Mouse (Mus musculus): ENCODE results near the gene Ppp6r3. TPM values are rescaled to one million over a fixed set of nuclear protein-coding genes. Genes with fewer than 3 reads are reported as not detected.

Ppp6r3 gene
- total and polyA plus RNA-seq, 2 experiments from 2014 or later, result 28.6 to 110 TPM

GRCm38 (mm10) chr19:3576451-3577264 is 1.1 kb upstream of the Ppp6r3 start:
- peaks cover 18% of the 10 kb centered on the region for H3K4me1 ChIP-seq (ENCODE audit: insufficient read depth)
- ATAC-seq (no peak), DNase-seq (no peak)
- peak overlapping the region; percentile 96 for H3K4me3 ChIP-seq (ENCODE audit: low read depth, low read length)
- no peaks in the 10 kb centered on the region for H3K27me3 ChIP-seq (ENCODE audit: insufficient read depth, low read length)
- peak overlapping the region; percentile 36 for H3K27ac ChIP-seq (ENCODE audit: low read depth, low read length)
- no peaks in the 10 kb centered on the region for H3K9me3 ChIP-seq (ENCODE audit: low read length)
- no peak for TF ChIP-seq CTCF (IDR thresholded peaks at IDR 0.05; ENCODE audit: low read depth)
- H3K36me3 ChIP-seq (ENCODE audit: insufficient read depth), result no peaks in the 10 kb centered on the region
- peak overlapping the region; percentile 18; the same call in 1 of the 2 replicates for H3K9ac ChIP-seq
- WGBS, result 70% methylated on average over 5 of the region's 5 CpGs
- H3K4me2 ChIP-seq (ENCODE audit: low read depth), result peak overlapping the region; percentile 38

GRCm38 (mm10) chr19:3575276-3575631 is 295 bp downstream of the Ppp6r3 start:
- Histone ChIP-seq H3K4me3 (ENCODE audit: low read depth, low read length) (peak overlapping the region; percentile 96), H3K4me2 (ENCODE audit: low read depth) (peak overlapping the region; percentile 80), H3K36me3 (ENCODE audit: insufficient read depth) (no peaks in the 10 kb centered on the region), H3K9ac (peak overlapping the region; percentile 80), H3K4me1 (ENCODE audit: insufficient read depth) (peaks cover 18% of the 10 kb centered on the region), H3K27ac (ENCODE audit: low read depth, low read length) (peak overlapping the region; percentile 96), H3K27me3 (ENCODE audit: insufficient read depth, low read length) (no peaks in the 10 kb centered on the region), H3K9me3 (ENCODE audit: low read length) (no peaks in the 10 kb centered on the region)
- under 1% methylated on average over 46 of the region's 50 CpGs for WGBS
- ATAC-seq (peak; percentile 5; the same call in 1 of the 2 replicates), DNase-seq (no peak)
- no peak for TF ChIP-seq CTCF (IDR thresholded peaks at IDR 0.05; ENCODE audit: low read depth)

DNA sequence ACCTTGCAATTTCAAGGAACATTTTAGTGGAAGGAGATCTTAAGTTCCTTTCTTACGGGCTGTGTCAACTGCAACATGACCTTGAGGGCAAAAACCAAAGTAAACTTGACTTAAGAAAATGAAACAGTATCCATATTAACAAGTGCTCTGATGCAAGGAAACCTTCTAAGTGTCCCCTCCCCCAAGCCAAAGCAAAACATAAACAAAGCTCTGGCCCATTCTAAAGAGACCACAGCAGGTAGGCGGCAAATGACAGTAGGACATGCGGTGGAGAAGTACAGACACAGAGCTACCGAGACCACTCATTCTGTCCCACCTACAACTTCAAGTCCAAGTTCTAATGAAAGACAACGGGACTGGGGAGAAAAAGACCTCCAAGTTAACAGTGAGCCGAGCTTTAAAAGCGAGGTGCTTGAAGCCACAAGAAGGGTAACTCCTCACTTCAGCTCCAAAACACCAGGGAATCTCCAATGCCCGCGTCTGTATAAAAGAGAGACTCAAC is 905 bp downstream of the Ppp6r3 start:
- DNase-seq (no peak), ATAC-seq (no peak)
- Histone ChIP-seq H3K4me1 (ENCODE audit: insufficient read depth) (peaks cover 18% of the 10 kb centered on the region), H3K27ac (ENCODE audit: low read depth, low read length) (peak overlapping the region; percentile 96; the same call in 1 of the 2 replicates), H3K36me3 (ENCODE audit: insufficient read depth) (no peaks in the 10 kb centered on the region), H3K27me3 (ENCODE audit: insufficient read depth, low read length) (no peaks in the 10 kb centered on the region), H3K4me3 (ENCODE audit: low read depth, low read length) (peak overlapping the region; percentile 96), H3K9me3 (ENCODE audit: low read length) (no peaks in the 10 kb centered on the region), H3K9ac (peak overlapping the region; percentile 80), H3K4me2 (ENCODE audit: low read depth) (peak overlapping the region; percentile 80)
- no peak for TF ChIP-seq CTCF (IDR thresholded peaks at IDR 0.05; ENCODE audit: low read depth)
- 4% methylated on average over 9 of the region's 9 CpGs for WGBS

- WGBS, result 74% methylated on average over 3 of the region's 3 CpGs
- Histone ChIP-seq H3K36me3 (ENCODE audit: insufficient read depth) (no peaks in the 10 kb centered on the region), H3K27me3 (ENCODE audit: insufficient read depth, low read length) (no peaks in the 10 kb centered on the region), H3K4me2 (ENCODE audit: low read depth) (no peak overlapping the region), H3K9ac (no peak overlapping the region), H3K4me3 (ENCODE audit: low read depth, low read length) (no peak overlapping the region), H3K4me1 (ENCODE audit: insufficient read depth) (peaks cover 4% of the 10 kb centered on the region; the same call in 1 of the 2 replicates), H3K27ac (ENCODE audit: low read depth, low read length) (no peak overlapping the region), H3K9me3 (ENCODE audit: low read length) (no peaks in the 10 kb centered on the region)
- no peak for ATAC-seq
- no peak for TF ChIP-seq CTCF (IDR thresholded peaks at IDR 0.05; ENCODE audit: low read depth)
- no peak for DNase-seq
Observed at GRCm38 (mm10) chr19:3564309-3564708, 11.2 kb downstream of the Ppp6r3 start.

DNA sequence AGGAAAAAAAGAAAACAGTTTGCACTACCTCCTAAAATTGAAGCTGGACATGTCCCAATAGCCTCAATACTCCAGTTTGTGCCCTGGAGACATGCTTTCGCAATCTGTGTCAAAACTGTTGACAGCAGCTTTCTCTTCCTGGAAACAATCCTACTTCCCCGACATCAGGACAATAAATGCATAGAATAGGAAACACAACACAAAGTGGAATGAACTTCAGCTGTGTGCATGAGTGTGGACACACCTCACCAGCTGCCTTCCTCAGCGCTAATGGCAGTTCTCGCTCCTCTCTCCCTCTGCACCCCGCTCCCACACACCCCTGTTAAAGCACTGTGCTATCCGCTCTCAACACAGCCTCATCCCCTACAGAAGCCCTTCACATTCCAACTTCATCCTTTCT is 12.8 kb downstream of the Ppp6r3 start:
- Histone ChIP-seq H3K4me3 (ENCODE audit: low read depth, low read length) (no peak overlapping the region), H3K9me3 (ENCODE audit: low read length) (no peaks in the 10 kb centered on the region), H3K36me3 (ENCODE audit: insufficient read depth) (no peaks in the 10 kb centered on the region), H3K4me2 (ENCODE audit: low read depth) (no peak overlapping the region), H3K9ac (no peak overlapping the region), H3K27me3 (ENCODE audit: insufficient read depth, low read length) (no peaks in the 10 kb centered on the region), H3K4me1 (ENCODE audit: insufficient read depth) (0 out of 2 replicates have a peak, but pooled peaks cover under 1% of the 10 kb centered on the region), H3K27ac (ENCODE audit: low read depth, low read length) (no peak overlapping the region)
- DNase-seq, result no peak
- ATAC-seq, result no peak
- no peak for TF ChIP-seq CTCF (IDR thresholded peaks at IDR 0.05; ENCODE audit: low read depth)
- 80% methylated on average over 6 of the region's 6 CpGs for WGBS

- Histone ChIP-seq H3K9me3 (ENCODE audit: low read length) (no peaks in the 10 kb centered on the region), H3K4me2 (ENCODE audit: low read depth) (no peak overlapping the region), H3K27ac (ENCODE audit: low read depth, low read length) (no peak overlapping the region), H3K4me3 (ENCODE audit: low read depth, low read length) (no peak overlapping the region), H3K4me1 (ENCODE audit: insufficient read depth) (no peaks in the 10 kb centered on the region), H3K9ac (no peak overlapping the region), H3K27me3 (ENCODE audit: insufficient read depth, low read length) (no peaks in the 10 kb centered on the region), H3K36me3 (ENCODE audit: insufficient read depth) (no peaks in the 10 kb centered on the region)
- no peak for TF ChIP-seq CTCF (IDR thresholded peaks at IDR 0.05; ENCODE audit: low read depth)
- ATAC-seq, result no peak
- DNase-seq, result no peak
- 96% methylated on average over 2 of the region's 2 CpGs for WGBS
Observed at GRCm38 (mm10) chr19:3562298-3562697, 13.3 kb downstream of the Ppp6r3 start.

- Histone ChIP-seq H3K27me3 (ENCODE audit: insufficient read depth, low read length) (no peaks in the 10 kb centered on the region), H3K27ac (ENCODE audit: low read depth, low read length) (no peak overlapping the region), H3K36me3 (ENCODE audit: insufficient read depth) (no peaks in the 10 kb centered on the region), H3K4me2 (ENCODE audit: low read depth) (no peak overlapping the region), H3K9ac (no peak overlapping the region), H3K4me1 (ENCODE audit: insufficient read depth) (no peaks in the 10 kb centered on the region; the same call in 1 of the 2 replicates), H3K4me3 (ENCODE audit: low read depth, low read length) (no peak overlapping the region), H3K9me3 (ENCODE audit: low read length) (no peaks in the 10 kb centered on the region)
- no peak for DNase-seq
- no peak for ATAC-seq
- 95% methylated on average over 2 of the region's 2 CpGs for WGBS
- TF ChIP-seq CTCF (IDR thresholded peaks at IDR 0.05; ENCODE audit: low read depth), result no peak
Observed at GRCm38 (mm10) chr19:3556169-3556827, 19.3 kb downstream of the Ppp6r3 start.

Measured in forebrain, postnatal 0 days (tissue).